Mouse (Mus musculus) neural tube, embryonic 14.5 days (tissue): ENCODE measurements at regions not wholly inside any gene's neighbourhood (a gene's known extent, or its start where the extent isn't known, plus 50 kb on each side); places are given as distances from the start of the nearest gene placed in this dataset.
A peak's percentile ranks its signal among the peaks of the same experiment; 100 is the strongest.

Experiments
- ATAC-seq: fragments of 200-750 bp; cut with Nextera tagmentation; 2 replicates; pipeline ENCODE4 v1.8.0; 2017; ENCODE audit warnings: low read depth, mild to moderate bottlenecking, moderate TSS enrichment, moderate library complexity
- H3K27ac ChIP-seq: fragments of 300-500 bp; sonication (generic); 2 replicates; pipeline ENCODE4 v1.5.1; 2014; ENCODE audit warnings: low read depth, mild to moderate bottlenecking, control low read depth, low read length, moderate library complexity, mixed read lengths
- H3K27me3 ChIP-seq: fragments of 300-500 bp; sonication (generic); 2 replicates; pipeline ENCODE4 v1.6.1; 2014; ENCODE audit warnings: low read length; ENCODE audit not compliant: control insufficient read depth, insufficient read depth
- H3K36me3 ChIP-seq: fragments of 300-500 bp; sonication (generic); 2 replicates; pipeline ENCODE4 v1.6.1; 2014; ENCODE audit warnings: low read length, mixed read lengths; ENCODE audit not compliant: control insufficient read depth, insufficient read depth
- H3K4me1 ChIP-seq: fragments of 300-500 bp; sonication (generic); 2 replicates; pipeline ENCODE4 v1.6.1; 2014; ENCODE audit warnings: low read length; ENCODE audit not compliant: control insufficient read depth, insufficient read depth
- H3K4me2 ChIP-seq: fragments of 300-500 bp; sonication (generic); 2 replicates; pipeline ENCODE4 v1.6.1; 2014; ENCODE audit warnings: mild to moderate bottlenecking, low read depth, low read length, control low read depth
- H3K4me3 ChIP-seq: fragments of 300-500 bp; sonication (generic); 2 replicates; pipeline ENCODE4 v1.5.1; 2014; ENCODE audit warnings: low read depth, low read length, control low read depth, mixed read lengths
- H3K9ac ChIP-seq: fragments of 300-500 bp; sonication (generic); replicated peaks from 2 replicates; pipeline ENCODE4 v1.6.1; 2014; ENCODE audit warnings: low read depth, mild to moderate bottlenecking, control low read depth, low read length, mixed read lengths
- H3K9me3 ChIP-seq: fragments of 300-500 bp; sonication (generic); 2 replicates; pipeline ENCODE4 v1.6.1; 2016; ENCODE audit warnings: low read length; ENCODE audit not compliant: control insufficient read depth
- WGBS: fragments of 180-500 bp; shearing (Covaris S2); extraction: QIAGEN DNeasy Blood & Tissue Kit; methylation state at CpG from one replicate; pipeline ENCODE4 v1.1.7; 2014; 5-methylcytosine and 5-hydroxymethylcytosine counted together

DNA sequence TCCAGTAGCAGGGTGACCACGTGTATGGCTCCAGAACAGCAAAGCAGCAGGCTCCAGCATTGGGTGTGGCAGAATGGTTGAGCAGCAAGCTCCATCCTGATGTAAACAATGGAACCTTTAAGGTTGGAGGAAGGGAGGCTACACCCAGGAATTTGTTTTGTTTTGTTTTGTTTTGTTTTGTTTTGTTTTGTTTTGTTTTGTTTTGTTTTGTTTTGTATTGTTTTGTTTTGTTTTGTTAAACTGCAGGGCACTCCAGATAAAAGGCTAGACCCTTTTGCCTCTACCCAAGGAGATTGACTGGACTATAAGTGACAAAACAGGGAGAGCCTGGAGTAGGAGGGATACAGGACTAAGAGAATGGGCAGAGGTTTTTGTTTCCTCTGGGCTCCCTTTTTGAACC, 647.5 kb downstream of the Kcnj3 start:
- Histone ChIP-seq H3K4me2 (no peak overlapping the region), H3K27me3 (no peaks in the 10 kb centered on the region), H3K4me1 (no peaks in the 10 kb centered on the region), H3K27ac (no peak overlapping the region), H3K36me3 (no peaks in the 10 kb centered on the region), H3K9me3 (no peaks in the 10 kb centered on the region), H3K4me3 (no peak overlapping the region), H3K9ac (no peak overlapping the region)
- whole genome bisulfite sequencing, result 68% methylated on average over 1 of the region's 1 CpGs
- no peak for ATAC-seq

DNA sequence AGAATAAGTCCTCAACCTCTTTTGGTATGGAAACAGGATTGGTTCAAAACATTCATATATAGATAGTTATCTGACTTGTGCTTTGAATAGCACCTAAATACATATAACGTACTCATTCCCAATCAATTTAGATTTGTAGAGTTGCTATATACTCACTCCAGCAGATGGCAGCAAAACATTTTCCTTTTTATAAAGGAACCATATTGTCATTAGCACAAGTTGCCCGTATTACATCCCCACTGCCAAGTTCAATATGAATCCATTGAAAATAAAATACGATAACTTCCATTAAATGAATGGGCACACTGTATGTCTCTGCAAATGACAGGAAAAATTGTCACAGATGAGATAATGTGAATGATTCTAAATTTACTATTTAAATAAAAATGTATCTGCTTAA, 673.8 kb downstream of the Kcnj3 start:
- no peaks in the 10 kb centered on the region for H3K36me3 ChIP-seq
- no peaks in the 10 kb centered on the region for H3K4me1 ChIP-seq
- H3K4me3 ChIP-seq, result no peak overlapping the region
- H3K27ac ChIP-seq, result no peak overlapping the region
- ATAC-seq, result no peak
- no peak overlapping the region for H3K4me2 ChIP-seq
- H3K9ac ChIP-seq, result no peak overlapping the region
- no peaks in the 10 kb centered on the region for H3K9me3 ChIP-seq
- H3K27me3 ChIP-seq, result no peaks in the 10 kb centered on the region
- 57% methylated on average over 3 of the region's 3 CpGs for WGBS

DNA sequence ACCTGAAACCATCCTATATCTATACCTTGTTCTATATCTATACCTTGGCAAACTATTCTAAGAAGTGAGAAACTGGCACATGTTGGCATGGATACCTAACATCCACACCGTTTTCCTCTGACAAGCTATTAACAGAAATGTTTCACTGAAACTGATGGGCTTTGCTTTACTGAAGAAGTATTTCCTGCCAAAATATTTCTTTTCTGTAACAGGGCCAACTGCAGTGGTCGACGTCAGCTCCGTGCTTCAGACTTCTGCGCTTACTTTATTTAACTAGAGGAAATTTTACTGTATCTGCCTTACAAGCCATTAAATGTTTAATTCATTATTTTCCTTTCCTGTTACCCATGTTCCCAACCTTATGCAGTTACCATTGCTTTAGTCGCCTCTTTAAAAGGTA, 674.2 kb downstream of the Kcnj3 start:
- Histone ChIP-seq H3K27ac (no peak overlapping the region), H3K36me3 (no peaks in the 10 kb centered on the region), H3K9me3 (no peaks in the 10 kb centered on the region), H3K27me3 (no peaks in the 10 kb centered on the region), H3K4me3 (no peak overlapping the region), H3K4me2 (no peak overlapping the region), H3K4me1 (no peaks in the 10 kb centered on the region), H3K9ac (no peak overlapping the region)
- ATAC-seq, result no peak
- 75% methylated on average over 6 of the region's 6 CpGs for WGBS

DNA sequence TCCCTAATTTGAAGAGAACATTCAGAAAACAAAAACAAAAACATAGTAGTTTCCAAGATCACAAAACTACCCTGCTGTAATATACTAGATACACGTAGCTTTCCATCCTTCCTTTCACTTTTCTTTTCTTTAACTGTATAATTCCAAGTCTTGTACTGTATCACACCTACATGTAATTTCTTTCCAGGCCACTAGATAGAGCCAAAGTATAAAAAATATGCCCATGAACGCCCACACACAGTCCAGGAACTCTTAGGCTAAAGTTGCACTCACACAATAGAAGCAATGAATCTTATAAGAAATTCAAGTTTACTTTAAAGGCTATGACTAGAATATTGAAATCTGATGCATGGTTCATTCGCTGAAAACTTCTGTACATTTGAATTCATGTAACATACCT, 678.7 kb downstream of the Kcnj3 start:
- H3K4me3 ChIP-seq, result no peak overlapping the region
- 27% methylated on average over 3 of the region's 3 CpGs for WGBS
- peak; percentile 92 for ATAC-seq

DNA sequence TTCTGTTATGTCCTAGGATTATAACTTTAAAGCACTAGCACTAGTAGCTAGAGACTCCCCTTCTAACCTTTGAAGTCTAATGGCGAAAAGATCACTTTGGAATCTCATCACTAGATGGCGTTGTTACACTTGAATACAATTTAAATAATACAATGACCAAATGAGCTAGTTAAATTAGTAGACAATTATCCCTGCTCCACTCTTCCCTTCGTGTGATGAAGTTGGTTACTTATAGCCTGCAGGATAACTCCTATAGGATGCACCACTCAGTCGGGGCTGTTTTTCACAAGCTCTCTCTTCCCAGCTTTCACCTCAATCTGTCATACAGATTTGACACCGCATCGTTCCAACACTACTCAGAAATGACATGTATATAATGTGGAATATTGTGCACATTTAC, 683.6 kb downstream of the Kcnj3 start:
- 29% methylated on average over 6 of the region's 6 CpGs for WGBS
- Histone ChIP-seq H3K9me3 (no peaks in the 10 kb centered on the region), H3K27ac (no peak overlapping the region), H3K9ac (no peak overlapping the region), H3K4me1 (no peaks in the 10 kb centered on the region), H3K4me3 (no peak overlapping the region), H3K27me3 (no peaks in the 10 kb centered on the region), H3K36me3 (no peaks in the 10 kb centered on the region), H3K4me2 (no peak overlapping the region; the same call in 1 of the 2 replicates)
- peak; percentile 65 for ATAC-seq

More for the DNA sequence above, 678.7 kb downstream of the Kcnj3 start:
- no peaks in the 10 kb centered on the region for H3K4me1 ChIP-seq
- no peaks in the 10 kb centered on the region for H3K36me3 ChIP-seq
- H3K27ac ChIP-seq, result no peak overlapping the region
- no peak overlapping the region for H3K9ac ChIP-seq
- no peaks in the 10 kb centered on the region for H3K27me3 ChIP-seq
- H3K4me2 ChIP-seq, result no peak overlapping the region
- H3K9me3 ChIP-seq, result no peaks in the 10 kb centered on the region

DNA sequence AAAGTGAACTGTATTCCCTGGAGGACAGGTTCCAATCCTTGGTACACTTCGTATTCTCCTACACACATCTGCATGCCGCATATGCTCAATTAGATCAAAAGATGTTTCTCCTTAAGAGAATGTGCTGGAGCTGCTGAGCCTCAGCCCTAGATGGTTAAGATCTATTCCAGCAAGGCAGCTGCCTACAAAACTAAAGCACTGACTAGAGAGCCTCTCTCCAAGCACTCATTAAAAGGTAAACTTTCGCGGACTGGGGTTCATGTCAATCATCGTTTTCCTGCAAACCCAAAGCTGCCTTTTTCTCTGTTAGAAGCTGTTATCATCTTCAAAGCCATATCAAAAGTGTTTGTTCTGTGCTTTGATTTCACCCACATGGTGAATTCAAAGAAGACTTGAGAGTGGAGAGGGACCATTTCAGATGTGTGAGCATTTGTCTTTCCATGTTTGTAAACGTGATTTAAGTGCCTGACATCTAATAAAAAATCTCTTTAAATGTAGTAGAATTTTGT, 711.4 kb downstream of the Kcnj3 start:
- 77% methylated on average over 6 of the region's 6 CpGs for WGBS
- no peak for ATAC-seq

DNA sequence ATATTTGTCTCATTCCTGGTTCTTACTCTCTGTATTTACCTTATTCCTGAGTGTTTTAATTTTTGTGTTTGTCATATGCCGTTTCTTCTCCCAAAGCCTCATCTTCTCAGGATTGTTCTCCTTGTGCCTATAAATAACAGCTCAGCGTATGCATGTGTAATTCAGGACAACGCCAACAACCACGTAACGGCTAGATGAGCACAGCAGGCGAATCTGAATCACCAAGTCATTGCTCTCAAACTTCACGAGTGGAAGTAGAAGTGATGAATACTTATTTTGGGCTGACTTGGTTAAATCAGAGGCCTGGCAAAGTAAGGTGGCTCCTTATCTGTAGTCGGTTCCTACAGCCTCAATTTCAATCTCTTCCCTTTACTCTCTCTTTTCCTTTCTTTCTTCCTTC, 760.7 kb downstream of the Kcnj3 start:
- Histone ChIP-seq H3K4me3 (no peak overlapping the region), H3K27ac (no peak overlapping the region), H3K36me3 (no peaks in the 10 kb centered on the region), H3K9me3 (no peaks in the 10 kb centered on the region), H3K9ac (no peak overlapping the region), H3K27me3 (no peaks in the 10 kb centered on the region), H3K4me2 (no peak overlapping the region), H3K4me1 (no peaks in the 10 kb centered on the region)
- ATAC-seq, result no peak
- WGBS, result 67% methylated on average over 8 of the region's 8 CpGs

More for the DNA sequence above, 711.4 kb downstream of the Kcnj3 start:
- Histone ChIP-seq H3K27ac (no peak overlapping the region), H3K27me3 (no peaks in the 10 kb centered on the region), H3K36me3 (no peaks in the 10 kb centered on the region), H3K4me3 (no peak overlapping the region), H3K4me2 (no peak overlapping the region), H3K9me3 (no peaks in the 10 kb centered on the region), H3K4me1 (no peaks in the 10 kb centered on the region), H3K9ac (no peak overlapping the region)

DNA sequence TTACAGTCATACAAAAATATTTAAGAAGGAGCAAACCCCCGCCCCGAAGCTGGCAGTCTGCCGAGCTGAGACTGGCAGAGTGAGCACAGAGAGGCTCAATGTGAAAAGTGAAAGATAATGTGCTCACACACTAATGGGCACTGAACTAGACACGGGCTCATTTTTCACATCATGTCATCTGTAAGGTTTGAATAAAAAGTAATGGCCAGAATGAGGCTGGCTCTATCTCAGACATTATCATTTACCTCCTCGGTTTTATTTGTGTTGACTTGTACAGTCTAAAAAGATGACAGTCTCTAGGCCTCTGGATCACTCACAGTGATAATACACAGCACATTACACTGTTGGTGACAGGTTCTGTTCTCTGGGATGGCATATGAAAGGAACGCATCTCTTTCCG, 791.7 kb downstream of the Kcnj3 start:
- no peak overlapping the region for H3K4me3 ChIP-seq
- H3K9me3 ChIP-seq, result no peaks in the 10 kb centered on the region
- no peak overlapping the region for H3K9ac ChIP-seq
- H3K27ac ChIP-seq, result no peak overlapping the region
- no peak overlapping the region for H3K4me2 ChIP-seq
- no peaks in the 10 kb centered on the region for H3K36me3 ChIP-seq
- H3K4me1 ChIP-seq, result no peaks in the 10 kb centered on the region
- no peaks in the 10 kb centered on the region for H3K27me3 ChIP-seq
- WGBS, result 70% methylated on average over 7 of the region's 7 CpGs
- no peak for ATAC-seq

DNA sequence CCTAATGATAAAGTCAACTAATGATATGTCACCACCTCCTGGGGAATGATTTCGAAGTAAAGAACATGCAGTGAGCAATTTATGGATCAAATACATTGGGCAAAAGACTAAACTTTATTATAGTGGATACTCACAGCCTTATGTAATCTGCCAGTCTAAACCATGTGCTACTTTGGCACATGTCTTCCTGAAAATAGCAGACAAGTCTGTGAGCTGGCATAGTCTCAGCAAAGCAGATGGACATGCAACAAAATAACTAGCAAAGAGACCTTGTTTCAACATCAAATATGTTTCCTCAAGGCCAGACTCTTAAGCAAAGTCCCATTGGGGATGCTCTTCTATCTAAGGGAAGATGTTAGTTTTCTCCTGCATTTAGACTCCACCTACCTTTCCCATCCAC, 797.3 kb downstream of the Kcnj3 start:
- Histone ChIP-seq H3K27ac (no peak overlapping the region), H3K27me3 (no peaks in the 10 kb centered on the region), H3K4me1 (no peaks in the 10 kb centered on the region), H3K4me2 (no peak overlapping the region), H3K4me3 (no peak overlapping the region), H3K9me3 (no peaks in the 10 kb centered on the region), H3K9ac (no peak overlapping the region), H3K36me3 (no peaks in the 10 kb centered on the region)
- 82% methylated on average over 1 of the region's 1 CpGs for WGBS
- no peak for ATAC-seq
